Mouse (Mus musculus) cerebellum, postnatal 25 days (tissue): ENCODE measurements around the gene Gpbp1.
A peak's percentile ranks its signal among the peaks of the same experiment; 100 is the strongest.

Experiments
- DNase-seq, 2 experiments: peaks; one replicate each; pipeline ENCODE4 v3.0.0; 2021; ENCODE audit warnings: mixed read lengths in 2 of 2

The Gpbp1 gene

GRCm38 (mm10) chr13:111489802-111490723, at the start of gene Gpbp1:
TSS of gene Gpbp1 (minus strand) at chr13:111490111.
- DNase-seq, result peak; percentile 99 to 100

GRCm38 (mm10) chr13:111537718-111538117, 47.8 kb upstream of the Gpbp1 start:
- DNase-seq, result no peak

GRCm38 (mm10) chr13:111536207-111536887, 46.4 kb upstream of the Gpbp1 start:
- DNase-seq, result no peak

- no peak for DNase-seq
These were observed 44.2 kb upstream of the Gpbp1 start for GRCm38 (mm10) chr13:111534131-111534530.

GRCm38 (mm10) chr13:111532178-111532948, 42.5 kb upstream of the Gpbp1 start:
- peak in 1 of 2 experiments; percentile 15 for DNase-seq

- no peak for DNase-seq
These were observed 41.8 kb upstream of the Gpbp1 start for GRCm38 (mm10) chr13:111531701-111532100.

GRCm38 (mm10) chr13:111524277-111524676, 34.4 kb upstream of the Gpbp1 start:
- DNase-seq, result no peak

GRCm38 (mm10) chr13:111522336-111522735, 32.4 kb upstream of the Gpbp1 start:
- DNase-seq, result no peak

- no peak for DNase-seq
These were observed 30.5 kb upstream of the Gpbp1 start for GRCm38 (mm10) chr13:111520456-111520855.

GRCm38 (mm10) chr13:111518332-111518731, 28.4 kb upstream of the Gpbp1 start:
- DNase-seq, result no peak

- no peak for DNase-seq
These were observed 26.7 kb upstream of the Gpbp1 start for GRCm38 (mm10) chr13:111516385-111517150.

GRCm38 (mm10) chr13:111509385-111509784, 19.5 kb upstream of the Gpbp1 start:
- no peak for DNase-seq

- no peak for DNase-seq
These were observed 18.7 kb upstream of the Gpbp1 start for GRCm38 (mm10) chr13:111508645-111509044.

- no peak for DNase-seq
These were observed 4.6 kb upstream of the Gpbp1 start for GRCm38 (mm10) chr13:111494330-111495029.

- no peak for DNase-seq
These were observed 1.3 kb upstream of the Gpbp1 start for GRCm38 (mm10) chr13:111491046-111491756.

- DNase-seq, result no peak
These were observed 459 bp downstream of the Gpbp1 start for GRCm38 (mm10) chr13:111489502-111489801.

GRCm38 (mm10) chr13:111488651-111489501, 1.0 kb downstream of the Gpbp1 start:
- peak; percentile 63 to 66 for DNase-seq

- DNase-seq, result no peak
These were observed 12.2 kb downstream of the Gpbp1 start for GRCm38 (mm10) chr13:111477695-111478094.

GRCm38 (mm10) chr13:111470562-111471237, 19.2 kb downstream of the Gpbp1 start:
- no peak for DNase-seq

GRCm38 (mm10) chr13:111467350-111467749, 22.6 kb downstream of the Gpbp1 start:
- no peak for DNase-seq
